Comparison of ENCODE assay signal across 15 mouse cellular contexts in the genomic region with DNA sequence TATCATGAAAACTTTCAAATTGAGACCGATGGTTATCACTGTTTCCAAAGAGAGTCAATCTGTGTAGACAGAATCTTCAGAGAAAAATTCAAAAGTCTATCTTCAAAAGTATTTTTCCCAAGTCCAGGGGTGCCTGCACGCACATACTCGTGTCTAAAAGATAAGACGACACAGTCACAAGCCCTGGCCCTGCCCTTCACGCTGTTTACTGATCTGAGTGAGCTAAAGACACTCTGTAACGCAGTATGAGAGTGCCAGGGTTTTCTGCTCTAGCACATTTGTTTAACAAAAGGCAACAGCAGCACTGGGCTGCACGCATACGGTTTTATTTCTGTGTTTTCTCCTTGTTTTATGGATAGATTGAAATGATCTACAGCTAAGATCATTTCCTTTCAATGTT. TPM values are rescaled to one million over a fixed set of nuclear protein-coding genes. Genes with fewer than 3 reads are reported as not detected.
DNase-seq lines count a peak whose midpoint lies in the region; ATAC-seq lines count a peak whose summit lies in the region.
"Had no signal": no experiment of that assay in that cellular context is flagged by ENCODE, and none has a peak within 500 bp of the region (broad histone marks: within the 10 kb centered on the region; RNA-seq: fewer than 3 reads in every experiment).

No protein-coding gene starts in this region.

- no peaks in the 10 kb centered on the region for H3K4me1 ChIP-seq in forebrain, embryonic 14.5 days (ENCODE audit: control insufficient read depth, insufficient read depth, low read length)
- H3K4me1 ChIP-seq in forebrain, embryonic 12.5 days, result no peaks in the 10 kb centered on the region
- no peaks in the 10 kb centered on the region; the same call in 1 of the 2 replicates for H3K4me1 ChIP-seq in midbrain, embryonic 11.5 days (ENCODE audit: control insufficient read depth, insufficient read depth, low read length)
- H3K4me1 ChIP-seq in neural tube, embryonic 13.5 days (replicated peaks), result peaks cover 5% of the 10 kb centered on the region; the same call in 1 of the 2 replicates
- H3K4me1 ChIP-seq: intestine, embryonic 15.5 days; limb, embryonic 13.5 days had no signal

- H3K9me3 ChIP-seq in forebrain, embryonic 14.5 days (replicated peaks; ENCODE audit: control insufficient read depth, low read length), result no peaks in the 10 kb centered on the region
- no peaks in the 10 kb centered on the region for H3K9me3 ChIP-seq in forebrain, embryonic 12.5 days
- no peaks in the 10 kb centered on the region for H3K9me3 ChIP-seq in midbrain, embryonic 11.5 days (ENCODE audit: control insufficient read depth, low read length)
- H3K9me3 ChIP-seq in neural tube, embryonic 13.5 days, result no peaks in the 10 kb centered on the region
- H3K9me3 ChIP-seq: intestine, embryonic 15.5 days; limb, embryonic 13.5 days had no signal

- H3K4me2 ChIP-seq in forebrain, embryonic 14.5 days (ENCODE audit: low read length), result no peak overlapping the region
- no peak overlapping the region for H3K4me2 ChIP-seq in forebrain, embryonic 12.5 days
- no peak overlapping the region for H3K4me2 ChIP-seq in midbrain, embryonic 11.5 days
- no peak overlapping the region for H3K4me2 ChIP-seq in neural tube, embryonic 13.5 days
- H3K4me2 ChIP-seq: intestine, embryonic 15.5 days; limb, embryonic 13.5 days had no signal

- DNase-seq in forebrain, embryonic 14.5 days (ENCODE audit: low spot score), result no peak
- DNase-seq in ZHBTc4 (ENCODE audit: low read depth, low spot score), result peak; percentile 9
- no peak for DNase-seq in midbrain, embryonic 11.5 days (ENCODE audit: low spot score, missing footprints)
- DNase-seq in thymus, postnatal 0 days (ENCODE audit: low spot score), result no peak
- DNase-seq in spleen, postnatal 4 days (ENCODE audit: low spot score in 2 of 2), result no peak
- DNase-seq: heart, adult 11 months; heart, postnatal 36 days; spleen, adult 18-20 months had no signal

- H3K27ac ChIP-seq in forebrain, embryonic 14.5 days (ENCODE audit: low read depth, low read length), result no peak overlapping the region
- no peak overlapping the region for H3K27ac ChIP-seq in forebrain, embryonic 12.5 days
- H3K27ac ChIP-seq in midbrain, embryonic 11.5 days (ENCODE audit: low read depth, low read length), result no peak overlapping the region
- no peak overlapping the region for H3K27ac ChIP-seq in neural tube, embryonic 13.5 days (replicated peaks)
- H3K27ac ChIP-seq: intestine, embryonic 15.5 days; limb, embryonic 13.5 days; liver, embryonic 14.5 days; macrophage had no signal

- WGBS in forebrain, embryonic 14.5 days, result 89% methylated on average over 8 of the region's 8 CpGs
- 89% methylated on average over 8 of the region's 8 CpGs for WGBS in forebrain, embryonic 12.5 days
- WGBS in midbrain, embryonic 11.5 days, result 83% methylated on average over 8 of the region's 8 CpGs
- WGBS in neural tube, embryonic 13.5 days, result 89% methylated on average over 8 of the region's 8 CpGs

- H3K9ac ChIP-seq in forebrain, embryonic 14.5 days (ENCODE audit: low read length), result no peak overlapping the region
- no peak overlapping the region for H3K9ac ChIP-seq in forebrain, embryonic 12.5 days
- no peak overlapping the region; the same call in 1 of the 2 replicates for H3K9ac ChIP-seq in midbrain, embryonic 11.5 days (ENCODE audit: low read length)
- no peak overlapping the region for H3K9ac ChIP-seq in neural tube, embryonic 13.5 days
- H3K9ac ChIP-seq: intestine, embryonic 15.5 days; limb, embryonic 13.5 days; liver, embryonic 14.5 days had no signal

- H3K27me3 ChIP-seq in forebrain, embryonic 14.5 days (replicated peaks; ENCODE audit: control insufficient read depth, insufficient read depth, low read length), result no peaks in the 10 kb centered on the region
- H3K27me3 ChIP-seq in forebrain, embryonic 12.5 days, result no peaks in the 10 kb centered on the region
- no peaks in the 10 kb centered on the region for H3K27me3 ChIP-seq in midbrain, embryonic 11.5 days (ENCODE audit: control insufficient read depth, insufficient read depth, low read length)
- no peaks in the 10 kb centered on the region for H3K27me3 ChIP-seq in neural tube, embryonic 13.5 days
- H3K27me3 ChIP-seq: CH12.LX; intestine, embryonic 15.5 days; limb, embryonic 13.5 days had no signal

- ATAC-seq in forebrain, embryonic 14.5 days, result peak; percentile 29
- ATAC-seq in forebrain, embryonic 12.5 days (ENCODE audit: low FRiP score), result no peak
- peak; percentile 45; the same call in 1 of the 2 replicates for ATAC-seq in midbrain, embryonic 11.5 days (ENCODE audit: low FRiP score)
- peak; percentile 71; the same call in 1 of the 2 replicates for ATAC-seq in neural tube, embryonic 13.5 days (ENCODE audit: low read depth)

- no peak overlapping the region for H3K4me3 ChIP-seq in forebrain, embryonic 14.5 days (ENCODE audit: low read depth, low read length)
- no peak overlapping the region for H3K4me3 ChIP-seq in forebrain, embryonic 12.5 days (replicated peaks)
- no peak overlapping the region for H3K4me3 ChIP-seq in midbrain, embryonic 11.5 days (ENCODE audit: low read depth, low read length)
- no peak overlapping the region for H3K4me3 ChIP-seq in neural tube, embryonic 13.5 days
- H3K4me3 ChIP-seq: intestine, embryonic 15.5 days; limb, embryonic 13.5 days had no signal

- H3K36me3 ChIP-seq in forebrain, embryonic 14.5 days (ENCODE audit: control insufficient read depth, insufficient read depth, low read length), result peaks cover 44% of the 10 kb centered on the region
- H3K36me3 ChIP-seq in forebrain, embryonic 12.5 days (replicated peaks), result peaks cover 25% of the 10 kb centered on the region
- H3K36me3 ChIP-seq in midbrain, embryonic 11.5 days (ENCODE audit: control insufficient read depth, insufficient read depth, low read length), result peaks cover 1% of the 10 kb centered on the region
- peaks cover 40% of the 10 kb centered on the region for H3K36me3 ChIP-seq in neural tube, embryonic 13.5 days

RNA-seq across cellular contexts. Expression of a gene that starts 41.5 kb away (rescaled TPM):
- 39.8 and 42.3 TPM in 2 replicates for polyA plus RNA-seq in forebrain, embryonic 14.5 days (2014; fragmentation: Nextera tagmentation; extraction: Ambion mirVana)
- polyA plus RNA-seq in forebrain, embryonic 12.5 days (2016; fragmentation: Nextera tagmentation; extraction: Ambion mirVana), result 40.6 and 46.5 TPM in 2 replicates
- polyA plus RNA-seq in midbrain, embryonic 11.5 days (2014; fragmentation: Nextera tagmentation; extraction: Ambion mirVana), result 45.8 and 46.4 TPM in 2 replicates
- polyA plus RNA-seq in neural tube, embryonic 13.5 days (2015; fragmentation: Nextera tagmentation; extraction: Ambion mirVana), result 28.5 and 32.8 TPM in 2 replicates
- 33.7 and 36.4 TPM in 2 replicates for polyA plus RNA-seq in thymus, postnatal 0 days (2015; fragmentation: Nextera tagmentation; extraction: Ambion mirVana)
